Mouse (Mus musculus) brain, embryonic 14.5 days (tissue): ENCODE data around the gene Atp6v1c2.
A peak's percentile ranks its signal among the peaks of the same experiment; 100 is the strongest.

Experiments used
- CTCF ChIP-seq: fragments of 200-500 bp; IDR thresholded peaks from 2 replicates; pipeline ENCODE4 v1.5.1; 2012; ENCODE audit warnings: inconsistent platforms, mild to moderate bottlenecking, moderate library complexity, borderline replicate concordance; ENCODE audit not compliant: insufficient read depth, insufficient read length; ENCODE audit errors: extremely low read depth
- POLR2A ChIP-seq: fragments of 200-500 bp; IDR thresholded peaks from 2 replicates; pipeline ENCODE4 v1.6.1; 2012; ENCODE audit warnings: mild to moderate bottlenecking, inconsistent platforms, borderline replicate concordance; ENCODE audit not compliant: poor library complexity, insufficient read depth, insufficient read length, severe bottlenecking; ENCODE audit errors: extremely low read depth

GRCm38 (mm10) chr12:17371589-17372235 lies 42.6 kb upstream of the Atp6v1c2 start:
- TF ChIP-seq CTCF (peak; percentile 46; the same call in 1 of the 2 replicates), POLR2A (no peak)
